Mouse (Mus musculus): ENCODE data around the gene Dpyd. TPM values are rescaled to one million over a fixed set of nuclear protein-coding genes. Genes with fewer than 3 reads are reported as not detected.

Gene Dpyd
- polyA plus RNA-seq, 1 experiment from 2014 or later = 2.3 TPM

- 52% methylated on average over 17 of the region's 17 CpGs for WGBS (ENCODE audit: insufficient replicate concordance)
- 0 out of 2 replicates have a peak, but pooled peaks cover 3% of the 10 kb centered on the region for H3K9me3 ChIP-seq (replicated peaks)
- H3K4me3 ChIP-seq = no peak overlapping the region
- no peaks in the 10 kb centered on the region for H3K27me3 ChIP-seq (replicated peaks)
- no peaks in the 10 kb centered on the region for H3K4me1 ChIP-seq
- H3K27ac ChIP-seq = no peak overlapping the region
- no peak for ATAC-seq
- no peak overlapping the region for H3K4me2 ChIP-seq
- H3K9ac ChIP-seq = no peak overlapping the region
- H3K36me3 ChIP-seq = no peaks in the 10 kb centered on the region
Measured at GRCm38 (mm10) chr3:119154604-119155444, 592.9 kb downstream of the Dpyd start.

GRCm38 (mm10) chr3:119158670-119159069 lies 596.7 kb downstream of the Dpyd start:
- Histone ChIP-seq H3K27ac (no peak overlapping the region), H3K4me1 (no peaks in the 10 kb centered on the region)

DNA sequence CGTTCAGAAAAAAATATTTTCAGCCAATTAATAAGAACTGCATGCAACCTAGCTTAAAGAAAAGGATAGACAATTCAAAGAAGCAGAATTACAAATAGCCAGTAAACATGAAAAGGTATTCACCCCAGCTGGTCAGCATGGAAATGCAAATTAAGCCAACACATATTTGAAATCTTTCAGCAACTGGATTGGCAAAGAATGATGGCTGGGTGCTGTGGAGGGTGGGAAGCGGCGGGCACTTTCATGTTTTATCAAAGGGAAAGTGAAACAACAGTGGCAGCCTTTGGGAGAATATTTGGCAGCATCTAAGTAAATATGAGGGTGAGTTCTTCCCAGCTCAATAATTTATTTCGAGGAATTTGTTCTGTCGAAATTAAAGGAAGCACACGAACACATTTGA lies 603.8 kb downstream of the Dpyd start:
- Histone ChIP-seq H3K9ac (no peak overlapping the region), H3K36me3 (no peaks in the 10 kb centered on the region), H3K4me2 (no peak overlapping the region), H3K4me1 (no peaks in the 10 kb centered on the region), H3K27ac (no peak overlapping the region), H3K27me3 (replicated peaks) (no peaks in the 10 kb centered on the region), H3K9me3 (replicated peaks) (no peaks in the 10 kb centered on the region), H3K4me3 (no peak overlapping the region)
- no peak for ATAC-seq
- 64% methylated on average over 6 of the region's 6 CpGs for WGBS (ENCODE audit: insufficient replicate concordance)

More at GRCm38 (mm10) chr3:119158670-119159069, 596.7 kb downstream of the Dpyd start:
- no peak for ATAC-seq
- H3K4me2 ChIP-seq = no peak overlapping the region
- no peaks in the 10 kb centered on the region for H3K36me3 ChIP-seq
- no peaks in the 10 kb centered on the region for H3K27me3 ChIP-seq (replicated peaks)
- no peak overlapping the region for H3K4me3 ChIP-seq
- H3K9ac ChIP-seq = no peak overlapping the region
- H3K9me3 ChIP-seq (replicated peaks) = 0 out of 2 replicates have a peak, but pooled peaks cover 3% of the 10 kb centered on the region
- 64% methylated on average over 4 of the region's 4 CpGs for WGBS (ENCODE audit: insufficient replicate concordance)

GRCm38 (mm10) chr3:119168166-119168565 lies 606.2 kb downstream of the Dpyd start:
- no peak overlapping the region for H3K4me2 ChIP-seq
- H3K4me3 ChIP-seq = no peak overlapping the region
- no peaks in the 10 kb centered on the region for H3K36me3 ChIP-seq
- no peaks in the 10 kb centered on the region for H3K9me3 ChIP-seq (replicated peaks)
- no peaks in the 10 kb centered on the region for H3K4me1 ChIP-seq
- no peak for ATAC-seq
- WGBS (ENCODE audit: insufficient replicate concordance) = 66% methylated on average over 2 of the region's 2 CpGs
- H3K27ac ChIP-seq = no peak overlapping the region
- H3K9ac ChIP-seq = no peak overlapping the region
- no peaks in the 10 kb centered on the region for H3K27me3 ChIP-seq (replicated peaks)

DNA sequence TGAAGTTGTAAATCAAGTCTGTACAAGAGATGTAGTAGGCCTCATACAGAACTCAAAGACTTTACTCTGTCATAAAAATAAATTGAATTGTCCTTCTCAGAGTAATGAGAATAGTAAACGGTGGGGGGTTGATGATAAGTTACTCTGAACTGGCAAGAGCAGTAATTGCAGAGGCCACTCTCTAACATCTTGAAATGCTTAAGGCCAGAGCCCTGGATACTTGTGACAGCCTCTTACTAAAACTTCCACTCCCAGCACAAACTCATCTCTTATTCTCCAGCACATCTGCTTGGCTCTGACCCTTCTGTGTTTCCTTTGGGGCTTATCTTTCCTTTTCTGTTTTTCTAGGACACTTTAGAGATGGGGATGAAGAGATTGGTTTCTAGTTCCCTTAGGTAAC lies 606.7 kb downstream of the Dpyd start:
- WGBS (ENCODE audit: insufficient replicate concordance) = 56% methylated on average over 1 of the region's 1 CpGs
- no peak overlapping the region for H3K27ac ChIP-seq
- H3K4me3 ChIP-seq = no peak overlapping the region
- no peak overlapping the region for H3K9ac ChIP-seq
- H3K36me3 ChIP-seq = no peaks in the 10 kb centered on the region
- H3K4me1 ChIP-seq = no peaks in the 10 kb centered on the region
- H3K4me2 ChIP-seq = no peak overlapping the region
- ATAC-seq = no peak
- H3K27me3 ChIP-seq (replicated peaks) = no peaks in the 10 kb centered on the region
- no peaks in the 10 kb centered on the region for H3K9me3 ChIP-seq (replicated peaks)

DNA sequence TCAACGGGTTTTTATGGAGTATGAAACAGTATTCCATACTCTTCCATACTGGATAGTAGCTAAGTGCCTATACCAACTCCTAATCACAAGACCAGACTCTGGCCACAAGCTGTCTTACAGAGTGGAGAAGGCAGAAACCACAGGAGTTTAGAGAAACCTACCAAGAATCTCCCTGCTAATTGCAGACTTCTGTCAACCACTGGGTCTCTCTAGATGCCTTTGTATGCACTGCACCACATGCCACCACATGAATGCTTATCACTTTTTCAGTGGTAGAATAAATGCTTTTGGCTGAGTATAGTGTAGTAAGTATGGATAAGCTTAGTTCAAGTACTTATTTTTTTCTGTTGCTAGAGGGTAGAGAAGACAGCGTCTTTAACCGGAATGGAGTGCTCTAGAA lies 621.3 kb downstream of the Dpyd start:
- no peaks in the 10 kb centered on the region for H3K9me3 ChIP-seq (replicated peaks)
- no peak overlapping the region for H3K9ac ChIP-seq
- no peak for ATAC-seq
- 58% methylated on average over 3 of the region's 3 CpGs for WGBS (ENCODE audit: insufficient replicate concordance)
- H3K27ac ChIP-seq = no peak overlapping the region
- H3K36me3 ChIP-seq = no peaks in the 10 kb centered on the region
- H3K27me3 ChIP-seq (replicated peaks) = no peaks in the 10 kb centered on the region
- no peaks in the 10 kb centered on the region for H3K4me1 ChIP-seq
- no peak overlapping the region for H3K4me3 ChIP-seq
- H3K4me2 ChIP-seq = no peak overlapping the region

- Histone ChIP-seq H3K9me3 (replicated peaks) (no peaks in the 10 kb centered on the region), H3K36me3 (no peaks in the 10 kb centered on the region), H3K9ac (no peak overlapping the region), H3K27me3 (replicated peaks) (no peaks in the 10 kb centered on the region), H3K4me3 (no peak overlapping the region), H3K4me1 (no peaks in the 10 kb centered on the region), H3K27ac (no peak overlapping the region), H3K4me2 (no peak overlapping the region)
- 65% methylated on average over 6 of the region's 6 CpGs for WGBS (ENCODE audit: insufficient replicate concordance)
- no peak for ATAC-seq
Measured at GRCm38 (mm10) chr3:119194071-119194470, 632.1 kb downstream of the Dpyd start.

DNA sequence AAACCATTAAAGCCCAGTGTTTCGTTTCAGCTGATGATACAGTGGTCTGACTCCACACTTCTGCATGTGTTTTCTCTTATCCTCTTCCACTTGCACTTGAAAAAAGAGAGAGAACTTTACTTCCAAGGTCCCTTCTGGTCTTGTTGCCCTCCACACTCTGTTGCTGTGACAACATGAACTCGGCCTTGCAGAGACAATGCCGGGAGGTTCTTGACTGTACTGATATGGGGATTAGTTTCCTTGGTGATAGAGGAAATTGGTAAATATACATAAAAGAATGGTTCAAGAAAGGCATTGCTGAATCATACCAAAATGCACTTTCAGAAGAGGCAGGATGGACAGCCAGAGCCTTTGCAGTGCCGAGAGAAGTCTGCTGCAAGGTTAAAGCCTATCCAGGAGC lies 633.7 kb downstream of the Dpyd start:
- Histone ChIP-seq H3K9ac (no peak overlapping the region), H3K4me2 (no peak overlapping the region), H3K4me3 (no peak overlapping the region), H3K9me3 (replicated peaks) (no peaks in the 10 kb centered on the region), H3K27ac (no peak overlapping the region), H3K36me3 (no peaks in the 10 kb centered on the region), H3K27me3 (replicated peaks) (no peaks in the 10 kb centered on the region), H3K4me1 (no peaks in the 10 kb centered on the region)
- no peak for ATAC-seq
- WGBS (ENCODE audit: insufficient replicate concordance) = 62% methylated on average over 4 of the region's 4 CpGs

- Histone ChIP-seq H3K4me2 (no peak overlapping the region), H3K9me3 (replicated peaks) (no peaks in the 10 kb centered on the region), H3K4me1 (no peaks in the 10 kb centered on the region), H3K27ac (no peak overlapping the region), H3K36me3 (no peaks in the 10 kb centered on the region), H3K27me3 (replicated peaks) (no peaks in the 10 kb centered on the region), H3K9ac (no peak overlapping the region), H3K4me3 (no peak overlapping the region)
- 51% methylated on average over 2 of the region's 2 CpGs for WGBS (ENCODE audit: insufficient replicate concordance)
- no peak for ATAC-seq
Measured at GRCm38 (mm10) chr3:119220763-119221412, 659.0 kb downstream of the Dpyd start.

GRCm38 (mm10) chr3:119243181-119243580 lies 681.3 kb downstream of the Dpyd start:
- no peak overlapping the region for H3K4me3 ChIP-seq
- H3K4me1 ChIP-seq = no peaks in the 10 kb centered on the region
- no peaks in the 10 kb centered on the region for H3K9me3 ChIP-seq (replicated peaks)
- no peaks in the 10 kb centered on the region for H3K36me3 ChIP-seq
- ATAC-seq = no peak
- WGBS (ENCODE audit: insufficient replicate concordance) = 49% methylated on average over 3 of the region's 3 CpGs
- no peak overlapping the region for H3K9ac ChIP-seq
- no peaks in the 10 kb centered on the region for H3K27me3 ChIP-seq (replicated peaks)
- no peak overlapping the region for H3K27ac ChIP-seq
- no peak overlapping the region for H3K4me2 ChIP-seq

- no peak overlapping the region for H3K9ac ChIP-seq
- H3K4me1 ChIP-seq = no peaks in the 10 kb centered on the region
- no peak overlapping the region for H3K27ac ChIP-seq
- H3K27me3 ChIP-seq (replicated peaks) = no peaks in the 10 kb centered on the region
- no peaks in the 10 kb centered on the region for H3K9me3 ChIP-seq (replicated peaks)
- no peak overlapping the region for H3K4me3 ChIP-seq
- H3K36me3 ChIP-seq = no peaks in the 10 kb centered on the region
- 57% methylated on average over 5 of the region's 5 CpGs for WGBS (ENCODE audit: insufficient replicate concordance)
- no peak for ATAC-seq
- H3K4me2 ChIP-seq = no peak overlapping the region
Measured at GRCm38 (mm10) chr3:119256516-119256915, 694.6 kb downstream of the Dpyd start.

DNA sequence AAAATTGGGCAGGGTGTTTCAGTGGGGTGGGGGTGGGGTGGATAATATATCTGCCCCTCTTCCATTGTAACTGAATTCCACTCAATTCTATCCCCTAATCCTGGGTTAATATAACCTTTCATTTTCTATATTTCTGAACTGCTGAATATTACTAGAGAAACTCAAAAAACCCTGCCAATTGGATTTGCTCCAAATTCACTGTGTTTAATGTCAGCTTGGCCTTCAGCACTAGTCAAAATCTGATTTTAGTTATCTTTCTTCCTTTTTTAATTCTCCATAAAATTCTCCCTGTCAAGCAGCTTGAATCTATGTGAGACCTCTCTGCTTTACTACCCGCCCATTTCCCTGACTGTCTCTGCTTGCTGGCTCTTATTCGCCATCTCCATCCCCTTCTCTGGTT lies 713.3 kb downstream of the Dpyd start:
- Histone ChIP-seq H3K36me3 (no peaks in the 10 kb centered on the region), H3K9me3 (replicated peaks) (no peaks in the 10 kb centered on the region; the same call in 1 of the 2 replicates), H3K9ac (no peak overlapping the region), H3K4me2 (no peak overlapping the region), H3K27ac (no peak overlapping the region), H3K27me3 (replicated peaks) (no peaks in the 10 kb centered on the region), H3K4me3 (no peak overlapping the region), H3K4me1 (no peaks in the 10 kb centered on the region)
- 52% methylated on average over 2 of the region's 2 CpGs for WGBS (ENCODE audit: insufficient replicate concordance)
- no peak for ATAC-seq
